Mouse (Mus musculus): Measurements from ENCODE around the gene Hnrnpab. TPM values are rescaled to one million over a fixed set of nuclear protein-coding genes. Genes with fewer than 3 reads are reported as not detected.

Gene Hnrnpab
- polyA plus RNA-seq, 1 experiment, result 749 TPM

- peak overlapping the region; percentile 97 for H3ac ChIP-seq (ENCODE audit: control insufficient read depth, insufficient read length, low read depth)
- peak overlapping the region; percentile 99 for H3K4me3 ChIP-seq (ENCODE audit: insufficient read depth, poor library complexity, severe bottlenecking)
- H3K79me3 ChIP-seq (ENCODE audit: low read depth), result peaks cover 53% of the 10 kb centered on the region
- no peaks in the 10 kb centered on the region for H3K27me3 ChIP-seq (ENCODE audit: control insufficient read depth, insufficient read depth, insufficient read length)
- peaks cover 68% of the 10 kb centered on the region for H3K79me2 ChIP-seq (ENCODE audit: control insufficient read depth, insufficient read depth)
- TF ChIP-seq USF1 (IDR thresholded peaks at IDR 0.05; ENCODE audit: low read depth) (no peak), MAX (IDR thresholded peaks at IDR 0.05) (no peak), CEBPB (IDR thresholded peaks at IDR 0.05; ENCODE audit: low read depth) (no peak), MYOD1 (IDR thresholded peaks at IDR 0.05; ENCODE audit: control insufficient read depth, insufficient read length, low read depth) (no peak)
- H3K36me3 ChIP-seq (ENCODE audit: control insufficient read depth, insufficient read depth), result peaks cover 50% of the 10 kb centered on the region
Measured at GRCm38 (mm10) chr11:51605602-51606446, 823 bp downstream of the Hnrnpab start.

GRCm38 (mm10) chr11:51602253-51602652 is 4.4 kb downstream of the Hnrnpab start:
- H3K79me3 ChIP-seq (ENCODE audit: low read depth), result peaks cover 62% of the 10 kb centered on the region
- H3K36me3 ChIP-seq (ENCODE audit: control insufficient read depth, insufficient read depth), result peaks cover 86% of the 10 kb centered on the region
- H3K4me3 ChIP-seq (ENCODE audit: insufficient read depth, poor library complexity, severe bottlenecking), result no peak overlapping the region
- H3K79me2 ChIP-seq (ENCODE audit: control insufficient read depth, insufficient read depth), result peaks cover 93% of the 10 kb centered on the region
- TF ChIP-seq MAX (IDR thresholded peaks at IDR 0.05) (no peak), CTCF (IDR thresholded peaks at IDR 0.05; ENCODE audit: control insufficient read depth, insufficient read depth, insufficient read length) (no peak), MYOD1 (IDR thresholded peaks at IDR 0.05; ENCODE audit: control insufficient read depth, insufficient read length, low read depth) (no peak)
- H3K27me3 ChIP-seq (ENCODE audit: control insufficient read depth, insufficient read depth, insufficient read length), result no peaks in the 10 kb centered on the region
- no peak overlapping the region for H3ac ChIP-seq (ENCODE audit: control insufficient read depth, insufficient read length, low read depth)

GRCm38 (mm10) chr11:51597553-51597952 is 9.1 kb downstream of the Hnrnpab start:
- peaks cover 48% of the 10 kb centered on the region for H3K79me2 ChIP-seq (ENCODE audit: control insufficient read depth, insufficient read depth)
- H3K36me3 ChIP-seq (ENCODE audit: control insufficient read depth, insufficient read depth), result peaks cover 99% of the 10 kb centered on the region
- no peaks in the 10 kb centered on the region for H3K27me3 ChIP-seq (ENCODE audit: control insufficient read depth, insufficient read depth, insufficient read length)
- H3K4me3 ChIP-seq (ENCODE audit: insufficient read depth, poor library complexity, severe bottlenecking), result no peak overlapping the region
- H3K79me3 ChIP-seq (ENCODE audit: low read depth), result peaks cover 24% of the 10 kb centered on the region
- TF ChIP-seq MYOG (IDR thresholded peaks at IDR 0.05; ENCODE audit: control insufficient read depth, extremely low read depth, insufficient read length) (no peak), MYOD1 (IDR thresholded peaks at IDR 0.05; ENCODE audit: control insufficient read depth, insufficient read length, low read depth) (no peak), MAX (IDR thresholded peaks at IDR 0.05) (no peak), CTCF (IDR thresholded peaks at IDR 0.05; ENCODE audit: control insufficient read depth, insufficient read depth, insufficient read length) (no peak), CEBPB (IDR thresholded peaks at IDR 0.05; ENCODE audit: low read depth) (no peak), USF1 (IDR thresholded peaks at IDR 0.05; ENCODE audit: low read depth) (no peak), FOSL1 (IDR thresholded peaks at IDR 0.05; ENCODE audit: insufficient read depth, low read length, poor library complexity, severe bottlenecking) (no peak)
- H3ac ChIP-seq (ENCODE audit: control insufficient read depth, insufficient read length, low read depth), result no peak overlapping the region

- Histone ChIP-seq H3K36me3 (ENCODE audit: control insufficient read depth, insufficient read depth) (peaks cover 99% of the 10 kb centered on the region), H3ac (ENCODE audit: control insufficient read depth, insufficient read length, low read depth) (no peak overlapping the region), H3K79me3 (ENCODE audit: low read depth) (peaks cover 8% of the 10 kb centered on the region), H3K27me3 (ENCODE audit: control insufficient read depth, insufficient read depth, insufficient read length) (no peaks in the 10 kb centered on the region), H3K79me2 (ENCODE audit: control insufficient read depth, insufficient read depth) (peaks cover 28% of the 10 kb centered on the region), H3K4me3 (ENCODE audit: insufficient read depth, poor library complexity, severe bottlenecking) (no peak overlapping the region)
- no peak for TF ChIP-seq MYOG (IDR thresholded peaks at IDR 0.05; ENCODE audit: control insufficient read depth, extremely low read depth, insufficient read length)
- no peak for TF ChIP-seq CTCF (IDR thresholded peaks at IDR 0.05; ENCODE audit: control insufficient read depth, insufficient read depth, insufficient read length)
- no peak for TF ChIP-seq USF1 (IDR thresholded peaks at IDR 0.05; ENCODE audit: low read depth)
- no peak for TF ChIP-seq FOSL1 (IDR thresholded peaks at IDR 0.05; ENCODE audit: insufficient read depth, low read length, poor library complexity, severe bottlenecking)
- TF ChIP-seq MAX (IDR thresholded peaks at IDR 0.05), result no peak
- TF ChIP-seq MYOD1 (IDR thresholded peaks at IDR 0.05; ENCODE audit: control insufficient read depth, insufficient read length, low read depth), result no peak
- TF ChIP-seq CEBPB (IDR thresholded peaks at IDR 0.05; ENCODE audit: low read depth), result no peak
Measured at GRCm38 (mm10) chr11:51595459-51596083, 11.1 kb downstream of the Hnrnpab start.

GRCm38 (mm10) chr11:51594715-51595350 is 11.8 kb downstream of the Hnrnpab start:
- H3ac ChIP-seq (ENCODE audit: control insufficient read depth, insufficient read length, low read depth), result no peak overlapping the region
- peaks cover 24% of the 10 kb centered on the region for H3K79me2 ChIP-seq (ENCODE audit: control insufficient read depth, insufficient read depth)
- no peaks in the 10 kb centered on the region for H3K27me3 ChIP-seq (ENCODE audit: control insufficient read depth, insufficient read depth, insufficient read length)
- TF ChIP-seq USF1 (IDR thresholded peaks at IDR 0.05; ENCODE audit: low read depth), result no peak
- TF ChIP-seq MAX (IDR thresholded peaks at IDR 0.05), result no peak
- no peak for TF ChIP-seq MYOD1 (IDR thresholded peaks at IDR 0.05; ENCODE audit: control insufficient read depth, insufficient read length, low read depth)
- no peak for TF ChIP-seq CEBPB (IDR thresholded peaks at IDR 0.05; ENCODE audit: low read depth)
- TF ChIP-seq MYOG (IDR thresholded peaks at IDR 0.05; ENCODE audit: control insufficient read depth, extremely low read depth, insufficient read length), result no peak
- TF ChIP-seq FOSL1 (IDR thresholded peaks at IDR 0.05; ENCODE audit: insufficient read depth, low read length, poor library complexity, severe bottlenecking), result no peak
- TF ChIP-seq CTCF (IDR thresholded peaks at IDR 0.05; ENCODE audit: control insufficient read depth, insufficient read depth, insufficient read length), result no peak
- peaks cover 5% of the 10 kb centered on the region for H3K79me3 ChIP-seq (ENCODE audit: low read depth)
- peaks cover 97% of the 10 kb centered on the region for H3K36me3 ChIP-seq (ENCODE audit: control insufficient read depth, insufficient read depth)
- no peak overlapping the region for H3K4me3 ChIP-seq (ENCODE audit: insufficient read depth, poor library complexity, severe bottlenecking)

All from C2C12 (cell line).